Mouse (Mus musculus) heart, embryonic 16.5 days (tissue): ENCODE measurements around the gene Iqgap2. TPM values are rescaled to one million over a fixed set of nuclear protein-coding genes. Genes with fewer than 3 reads are reported as not detected.
A peak's percentile ranks its signal among the peaks of the same experiment; 100 is the strongest.

Source experiments
- ATAC-seq: fragments of 200-750 bp; cut with Nextera tagmentation; replicated peaks from 2 replicates; pipeline ENCODE4 v1.8.0; 2017; ENCODE audit warnings: moderate number of reproducible peaks; ENCODE audit not compliant: insufficient read depth, low FRiP score; ENCODE audit errors: extremely low read depth
- H3K27ac ChIP-seq: fragments of 300-500 bp; sonication (generic); 2 replicates; pipeline ENCODE4 v1.5.1; 2014; ENCODE audit warnings: mild to moderate bottlenecking, low read length, control low read depth, moderate library complexity
- H3K27me3 ChIP-seq: fragments of 300-500 bp; sonication (generic); 2 replicates; pipeline ENCODE4 v1.6.1; 2014; ENCODE audit warnings: low read length, mixed read lengths; ENCODE audit not compliant: control insufficient read depth, insufficient read depth
- H3K36me3 ChIP-seq: fragments of 300-500 bp; sonication (generic); 2 replicates; pipeline ENCODE4 v1.6.1; 2014; ENCODE audit not compliant: control insufficient read depth, insufficient read depth
- H3K4me1 ChIP-seq: fragments of 300-500 bp; sonication (generic); 2 replicates; pipeline ENCODE4 v1.6.1; 2014; ENCODE audit warnings: low read length, mixed read lengths; ENCODE audit not compliant: control insufficient read depth, insufficient read depth
- H3K4me2 ChIP-seq: fragments of 300-500 bp; sonication (generic); 2 replicates; pipeline ENCODE4 v1.6.1; 2014; ENCODE audit warnings: low read depth, mild to moderate bottlenecking, control low read depth, low read length
- H3K4me3 ChIP-seq: fragments of 300-500 bp; sonication (generic); 2 replicates; pipeline ENCODE4 v1.5.1; 2014; ENCODE audit warnings: mild to moderate bottlenecking, control low read depth, low read length
- H3K9ac ChIP-seq: fragments of 300-500 bp; sonication (generic); 2 replicates; pipeline ENCODE4 v1.6.1; 2014; ENCODE audit warnings: low read length, control low read depth
- H3K9me3 ChIP-seq: fragments of 300-500 bp; sonication (generic); replicated peaks from 2 replicates; pipeline ENCODE4 v1.6.1; 2016; ENCODE audit warnings: low read length; ENCODE audit not compliant: control insufficient read depth
- WGBS: fragments of 180-500 bp; shearing (Covaris S2); extraction: QIAGEN DNeasy Blood & Tissue Kit; methylation state at CpG from one replicate; pipeline ENCODE4 v1.1.7; 2014; 5-methylcytosine and 5-hydroxymethylcytosine counted together
- polyA plus RNA-seq: library from polyadenylated mRNA; unstranded; fragments of >200 nt; fragmentation: Nextera tagmentation; extraction: Ambion mirVana; gene quantifications from 2 replicates; pipeline ENCODE4 v1.2.1, GENCODE M21; 2015

Gene Iqgap2
- polyA plus RNA-seq, 1 experiment from 2014 or later = 4.6 TPM

DNA sequence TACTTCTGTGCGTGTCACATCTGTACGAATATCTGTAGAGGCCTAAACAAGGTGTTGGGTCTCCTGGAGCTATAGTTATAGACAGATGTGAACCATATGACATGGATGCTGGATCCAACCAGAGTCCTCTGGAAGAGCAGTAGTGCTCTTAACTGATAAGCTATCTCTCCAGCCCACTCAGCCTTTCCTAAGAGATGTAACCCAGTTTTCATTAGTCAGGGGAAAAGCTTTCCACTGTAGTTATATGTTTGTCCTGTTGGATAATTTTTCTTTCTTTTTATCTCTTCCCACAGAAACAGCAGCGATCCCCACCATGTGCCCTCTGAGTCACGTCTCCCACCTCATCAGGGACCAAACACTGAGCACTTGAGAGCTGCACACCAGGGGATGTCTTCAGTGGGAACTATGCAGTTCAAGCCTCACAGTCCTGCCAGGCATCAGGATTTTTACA, 212.2 kb downstream of the Iqgap2 start:
- Histone ChIP-seq H3K27me3 (no peaks in the 10 kb centered on the region), H3K4me1 (no peaks in the 10 kb centered on the region), H3K9ac (no peak overlapping the region), H3K27ac (no peak overlapping the region), H3K9me3 (no peaks in the 10 kb centered on the region), H3K4me3 (no peak overlapping the region), H3K36me3 (no peaks in the 10 kb centered on the region), H3K4me2 (no peak overlapping the region)
- no peak for ATAC-seq
- 42% methylated on average over 4 of the region's 4 CpGs for whole genome bisulfite sequencing

DNA sequence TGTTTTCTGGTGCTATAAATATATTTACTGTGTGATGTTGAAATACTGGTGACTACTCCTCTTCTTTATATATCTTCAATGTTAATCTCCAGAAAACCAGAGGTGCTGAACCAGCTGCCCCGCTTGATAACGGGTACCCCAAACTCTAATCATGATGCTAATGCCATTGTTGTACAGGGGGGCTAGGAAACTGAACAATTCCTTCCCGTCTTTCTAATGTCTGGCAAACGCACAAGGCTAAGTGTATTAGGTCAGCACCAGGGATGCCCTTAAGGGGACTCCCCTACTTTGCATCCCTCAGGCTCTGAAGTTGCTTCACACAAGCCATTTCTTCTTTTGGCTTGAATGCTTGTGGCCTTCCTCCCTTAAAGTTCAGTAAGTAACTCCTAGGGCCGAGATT, 212.6 kb downstream of the Iqgap2 start:
- no peak overlapping the region for H3K27ac ChIP-seq
- no peak overlapping the region for H3K4me2 ChIP-seq
- no peaks in the 10 kb centered on the region for H3K9me3 ChIP-seq
- no peaks in the 10 kb centered on the region for H3K27me3 ChIP-seq
- no peak for ATAC-seq
- H3K4me1 ChIP-seq = no peaks in the 10 kb centered on the region
- H3K36me3 ChIP-seq = no peaks in the 10 kb centered on the region
- 75% methylated on average over 5 of the region's 5 CpGs for WGBS
- H3K9ac ChIP-seq = no peak overlapping the region
- H3K4me3 ChIP-seq = no peak overlapping the region

DNA sequence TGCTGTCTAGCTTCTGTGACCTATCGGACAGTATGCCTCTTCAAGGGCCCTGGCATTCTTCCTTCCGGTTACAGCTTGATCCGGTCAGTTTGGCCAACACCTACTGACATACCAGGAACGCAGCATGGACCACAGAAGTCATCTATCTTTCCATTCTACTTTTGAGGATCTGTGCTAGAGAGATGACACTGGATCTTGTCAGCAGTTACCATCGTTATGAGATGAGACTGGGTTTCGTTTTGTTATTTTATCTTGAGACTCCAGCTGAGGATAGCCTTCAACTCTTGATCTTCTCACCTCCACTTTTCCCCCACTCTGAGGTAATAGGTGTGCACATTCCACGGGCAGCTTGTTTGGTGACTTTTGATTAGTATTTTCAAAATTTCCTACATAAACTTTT, 219.3 kb downstream of the Iqgap2 start:
- 67% methylated on average over 7 of the region's 7 CpGs for WGBS
- no peak overlapping the region for H3K4me3 ChIP-seq
- H3K4me1 ChIP-seq = peaks cover 5% of the 10 kb centered on the region; the same call in 1 of the 2 replicates
- H3K27me3 ChIP-seq = no peaks in the 10 kb centered on the region
- H3K9me3 ChIP-seq = no peaks in the 10 kb centered on the region
- H3K4me2 ChIP-seq = no peak overlapping the region
- no peaks in the 10 kb centered on the region; the same call in 1 of the 2 replicates for H3K36me3 ChIP-seq
- H3K27ac ChIP-seq = no peak overlapping the region
- ATAC-seq = no peak
- no peak overlapping the region for H3K9ac ChIP-seq

DNA sequence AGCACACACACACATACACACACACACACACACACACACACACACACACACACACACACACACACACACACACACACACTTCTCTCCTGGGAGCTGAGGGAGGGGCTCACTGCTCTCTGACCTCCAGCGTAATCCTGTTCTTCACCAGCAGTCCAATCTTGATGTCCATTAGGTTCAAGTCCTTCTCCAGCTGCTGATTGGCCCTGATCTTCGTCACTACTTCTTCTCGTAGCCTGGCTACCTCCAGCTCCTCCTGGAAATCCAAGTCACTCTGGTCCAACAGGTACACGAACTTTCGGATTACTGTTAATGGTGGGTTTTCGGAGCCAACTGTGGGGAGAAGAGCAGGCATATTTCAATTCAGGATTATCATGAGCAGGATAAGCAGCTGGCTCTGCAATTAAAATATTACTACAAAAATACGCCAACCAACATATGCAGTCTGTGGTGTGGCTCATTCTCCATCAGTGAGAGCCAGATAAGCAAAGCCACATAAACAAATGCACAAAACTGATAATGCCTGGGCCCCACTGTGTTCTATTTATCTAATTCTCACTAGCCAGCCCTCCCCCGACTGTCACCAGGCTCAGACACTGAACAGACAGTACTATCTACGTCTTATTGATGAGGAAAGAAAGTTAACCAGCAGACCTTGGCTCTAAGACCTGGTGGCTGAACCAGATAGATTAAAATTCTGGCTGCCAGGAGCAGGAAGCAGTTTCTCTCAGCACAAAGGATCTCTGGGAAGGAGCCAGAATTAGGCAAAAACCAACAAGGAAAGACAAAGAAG, 220.4 kb downstream of the Iqgap2 start:
- Histone ChIP-seq H3K9ac (no peak overlapping the region), H3K9me3 (no peaks in the 10 kb centered on the region), H3K4me2 (no peak overlapping the region), H3K36me3 (no peaks in the 10 kb centered on the region; the same call in 1 of the 2 replicates), H3K4me3 (no peak overlapping the region), H3K4me1 (peaks cover 5% of the 10 kb centered on the region; the same call in 1 of the 2 replicates), H3K27ac (peak overlapping the region; percentile 31), H3K27me3 (no peaks in the 10 kb centered on the region)
- peak; percentile 69 for ATAC-seq
- WGBS = 40% methylated on average over 9 of the region's 9 CpGs

DNA sequence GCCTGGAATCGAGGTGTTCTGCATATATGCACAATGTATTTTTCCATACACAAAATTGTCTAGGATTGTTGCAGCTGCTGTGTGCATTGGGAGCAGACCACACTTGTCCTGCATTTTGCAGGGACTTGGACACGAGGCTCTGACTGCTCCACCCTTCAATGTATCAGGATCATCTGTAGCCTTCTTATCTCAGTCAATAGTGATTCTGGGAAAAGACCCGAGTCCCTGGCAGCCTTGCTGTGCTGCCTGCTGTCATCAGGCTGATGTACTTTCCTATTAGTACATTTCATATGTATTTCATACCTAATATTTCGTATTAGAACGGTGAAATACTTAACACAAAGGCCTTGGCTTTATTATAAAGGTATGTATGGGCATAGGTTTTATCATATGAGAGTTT, 221.2 kb downstream of the Iqgap2 start:
- Histone ChIP-seq H3K27me3 (no peaks in the 10 kb centered on the region), H3K27ac (no peak overlapping the region), H3K9ac (no peak overlapping the region), H3K4me3 (no peak overlapping the region), H3K4me2 (no peak overlapping the region), H3K9me3 (no peaks in the 10 kb centered on the region), H3K4me1 (peaks cover 5% of the 10 kb centered on the region; the same call in 1 of the 2 replicates), H3K36me3 (no peaks in the 10 kb centered on the region; the same call in 1 of the 2 replicates)
- ATAC-seq = no peak
- 65% methylated on average over 5 of the region's 5 CpGs for WGBS

DNA sequence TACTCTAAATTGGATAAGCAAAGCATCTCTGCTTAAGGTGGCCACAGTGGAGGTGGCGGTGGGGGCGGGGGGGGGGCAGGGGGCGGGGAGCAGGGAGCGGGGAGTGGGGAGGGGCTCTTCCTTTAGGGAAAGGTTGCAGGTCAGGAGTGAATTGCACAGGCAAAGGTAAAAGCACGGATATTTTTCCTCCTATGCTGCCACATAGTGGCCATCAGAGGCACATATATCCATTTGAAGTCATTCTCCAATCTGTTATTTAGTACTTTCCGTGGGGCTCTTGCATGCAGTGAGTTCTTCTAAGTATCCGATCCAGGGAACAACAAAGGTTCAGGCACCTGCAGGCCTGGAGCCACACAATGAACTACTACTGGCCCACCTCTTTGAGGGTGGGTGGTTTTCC, 224.5 kb downstream of the Iqgap2 start:
- 14% methylated on average over 7 of the region's 7 CpGs for WGBS
- peaks cover 5% of the 10 kb centered on the region; the same call in 1 of the 2 replicates for H3K4me1 ChIP-seq
- 0 out of 2 replicates have a peak, but pooled peaks have one; percentile 43 for ATAC-seq
- H3K4me3 ChIP-seq = no peak overlapping the region
- H3K36me3 ChIP-seq = no peaks in the 10 kb centered on the region; the same call in 1 of the 2 replicates
- no peak overlapping the region; the same call in 1 of the 2 replicates for H3K4me2 ChIP-seq
- H3K27ac ChIP-seq = no peak overlapping the region
- no peaks in the 10 kb centered on the region for H3K27me3 ChIP-seq
- no peaks in the 10 kb centered on the region for H3K9me3 ChIP-seq
- H3K9ac ChIP-seq = no peak overlapping the region

DNA sequence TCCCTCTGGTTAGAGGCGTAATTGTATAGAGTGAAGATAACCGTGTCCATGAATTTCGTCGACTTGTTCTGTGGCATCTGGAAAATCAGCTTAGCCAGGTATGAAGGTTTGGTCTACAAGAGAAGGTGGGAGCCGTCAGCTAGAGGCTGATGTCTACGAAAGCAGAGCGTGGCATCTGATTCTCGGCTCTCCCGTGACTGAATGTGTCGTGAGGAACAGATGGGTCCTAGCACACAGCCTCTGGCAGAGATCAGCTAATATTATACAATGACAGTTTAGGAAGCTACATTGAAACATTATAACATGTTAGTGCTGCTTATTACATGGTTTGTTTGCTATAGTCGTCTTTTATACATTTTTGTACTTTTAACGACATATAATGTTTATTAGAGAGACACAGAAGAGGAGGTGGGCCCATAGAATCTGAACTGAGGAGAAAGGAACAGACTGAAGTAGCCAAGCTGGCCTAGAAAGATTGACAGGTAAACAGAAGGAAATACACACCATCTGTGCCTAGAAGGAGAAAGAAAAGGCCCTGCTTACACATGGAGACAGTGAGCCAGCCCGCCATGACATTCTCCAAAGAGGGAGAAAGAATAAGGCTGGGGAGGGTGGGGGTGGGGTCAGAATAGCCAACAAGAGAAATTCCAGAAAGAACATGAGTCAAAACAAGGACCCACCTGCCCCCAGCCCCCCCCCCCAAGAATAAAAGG, 225.9 kb downstream of the Iqgap2 start:
- ATAC-seq = no peak
- Histone ChIP-seq H3K9me3 (no peaks in the 10 kb centered on the region), H3K36me3 (no peaks in the 10 kb centered on the region; the same call in 1 of the 2 replicates), H3K4me1 (no peaks in the 10 kb centered on the region), H3K9ac (no peak overlapping the region), H3K4me2 (no peak overlapping the region), H3K4me3 (no peak overlapping the region), H3K27me3 (no peaks in the 10 kb centered on the region), H3K27ac (no peak overlapping the region)
- WGBS = 83% methylated on average over 13 of the region's 13 CpGs

DNA sequence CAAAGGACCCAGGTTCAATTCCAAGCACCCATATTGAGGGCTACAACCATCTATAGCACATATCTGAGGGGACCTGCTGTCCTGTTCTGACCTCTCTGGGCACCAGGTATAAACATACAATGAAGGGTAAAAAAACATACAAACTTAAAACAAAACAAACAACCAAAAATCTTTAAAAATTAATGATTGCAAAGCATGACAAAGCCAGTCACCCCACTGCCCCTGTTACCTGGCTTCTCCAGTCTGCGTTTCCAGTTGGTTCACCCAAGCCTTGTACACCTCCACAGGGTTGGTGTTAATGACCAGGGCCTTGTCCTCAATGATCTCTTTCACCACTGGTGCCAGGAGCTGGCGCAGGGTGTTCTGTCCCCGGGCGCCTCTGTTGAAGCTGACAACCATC, 227.9 kb downstream of the Iqgap2 start:
- Histone ChIP-seq H3K4me3 (no peak overlapping the region), H3K9me3 (no peaks in the 10 kb centered on the region), H3K4me2 (no peak overlapping the region), H3K27me3 (no peaks in the 10 kb centered on the region), H3K4me1 (peaks cover 3% of the 10 kb centered on the region; the same call in 1 of the 2 replicates), H3K36me3 (no peaks in the 10 kb centered on the region; the same call in 1 of the 2 replicates), H3K9ac (no peak overlapping the region), H3K27ac (no peak overlapping the region)
- 87% methylated on average over 4 of the region's 4 CpGs for WGBS
- no peak for ATAC-seq

DNA sequence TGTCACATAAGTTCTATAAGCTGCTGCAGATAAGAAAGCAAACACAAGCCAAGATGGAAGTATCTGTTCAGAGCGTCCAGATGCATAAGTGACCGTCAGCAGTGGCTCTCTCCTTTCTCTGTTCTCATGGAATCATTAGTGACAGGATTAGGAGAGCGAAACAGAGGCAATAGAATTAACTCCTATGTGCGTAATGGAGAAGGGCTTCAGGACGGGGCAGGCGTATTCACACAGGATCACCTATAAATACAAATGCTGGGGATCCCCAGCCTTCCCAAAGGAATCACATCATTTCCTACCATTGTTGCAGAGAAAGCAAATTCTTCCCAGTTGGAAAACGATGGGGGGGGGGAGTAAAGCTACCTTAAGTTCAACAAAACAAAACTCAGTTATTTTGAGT, 232.3 kb downstream of the Iqgap2 start:
- H3K4me1 ChIP-seq = peaks cover 13% of the 10 kb centered on the region

More for the DNA sequence above, 232.3 kb downstream of the Iqgap2 start:
- no peaks in the 10 kb centered on the region for H3K27me3 ChIP-seq
- no peak overlapping the region for H3K9ac ChIP-seq
- ATAC-seq = peak; percentile 54
- H3K9me3 ChIP-seq = no peaks in the 10 kb centered on the region
- 60% methylated on average over 7 of the region's 7 CpGs for WGBS
- no peak overlapping the region; the same call in 1 of the 2 replicates for H3K4me2 ChIP-seq
- H3K4me3 ChIP-seq = no peak overlapping the region
- no peaks in the 10 kb centered on the region for H3K36me3 ChIP-seq
- peak overlapping the region; percentile 79 for H3K27ac ChIP-seq
